Mouse (Mus musculus): ENCODE results near the gene Lpp.

DNA sequence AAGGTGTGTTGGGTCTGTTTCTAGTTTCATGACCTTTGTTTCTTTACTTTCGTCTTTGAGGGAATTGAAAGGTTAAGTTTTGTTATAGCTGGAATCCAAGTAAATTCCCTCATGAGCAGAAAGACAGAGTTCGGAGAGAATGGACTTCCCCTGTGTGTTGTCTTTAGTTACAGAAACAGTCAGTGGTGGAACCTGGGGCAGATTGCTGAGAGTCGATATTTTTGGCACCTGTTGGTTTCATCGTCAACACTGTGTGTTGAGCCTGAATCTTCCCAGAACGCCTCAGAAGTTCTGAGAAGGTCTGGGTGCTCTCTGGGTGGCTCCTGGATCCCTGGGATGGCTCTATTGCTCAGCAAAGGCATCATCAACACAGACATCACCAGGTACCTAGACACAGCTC, 201.2 kb downstream of the Lpp start:
- TF ChIP-seq EP300 (IDR thresholded peaks at IDR 0.05; ENCODE audit: low read depth) (no peak), CTCF (IDR thresholded peaks at IDR 0.05; ENCODE audit: low read depth) (no peak)

Data from liver, postnatal 0 days (tissue).